Mouse (Mus musculus) layer of hippocampus, adult 11-12 months (tissue): ENCODE measurements around the gene Ager.

Source experiments
- DNase-seq: peaks from one replicate; pipeline ENCODE4 v3.0.0; 2022; ENCODE audit warnings: low spot score

Ager gene

GRCm38 (mm10) chr17:34632261-34632691 is 34.6 kb downstream of the Ager start:
- DNase-seq, result peak; percentile 89

GRCm38 (mm10) chr17:34635671-34636070 is 38.0 kb downstream of the Ager start:
- DNase-seq, result no peak

GRCm38 (mm10) chr17:34637459-34637858 is 39.8 kb downstream of the Ager start:
- DNase-seq, result no peak

- no peak for DNase-seq
These were observed 42.0 kb downstream of the Ager start for GRCm38 (mm10) chr17:34639461-34640255.

DNA sequence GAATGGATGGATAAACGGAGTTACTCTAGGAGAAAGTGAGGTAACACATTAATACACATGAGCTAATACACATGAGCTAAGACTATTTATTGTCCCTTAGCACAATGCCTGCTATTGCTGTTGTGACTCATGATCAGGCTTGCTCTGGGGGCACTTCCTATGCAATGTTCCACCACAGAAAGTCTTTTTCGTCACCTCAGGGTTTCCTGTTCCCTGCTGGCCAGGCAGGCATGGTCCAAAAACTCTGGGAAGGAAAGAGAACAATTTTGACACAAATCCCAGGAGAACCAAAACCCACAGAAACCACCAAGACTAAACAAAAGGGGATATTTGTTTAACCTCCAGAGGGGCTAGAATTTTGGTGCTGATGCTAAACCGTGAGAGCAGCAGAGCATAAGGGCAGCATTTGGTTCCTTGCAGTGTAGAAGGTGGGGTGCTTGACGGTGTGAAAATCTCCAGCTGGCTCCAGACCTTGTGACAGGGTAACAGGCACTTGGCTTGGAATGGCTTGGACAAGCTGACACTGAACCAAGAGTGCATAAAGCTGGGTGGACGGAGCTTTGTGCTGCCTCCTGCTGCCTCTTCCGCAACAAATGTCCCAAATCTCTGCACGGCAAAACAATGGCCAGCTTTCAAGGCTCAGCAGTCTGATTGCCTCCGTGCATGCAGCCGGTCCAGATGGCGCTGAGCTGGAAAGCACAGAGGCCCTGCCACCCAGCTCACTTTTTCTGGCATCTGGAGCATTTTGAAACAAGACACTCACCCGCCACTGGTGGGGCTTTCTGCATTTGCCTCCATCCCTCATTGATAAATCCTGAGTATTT is 43.3 kb downstream of the Ager start:
- DNase-seq, result peak; percentile 76

DNA sequence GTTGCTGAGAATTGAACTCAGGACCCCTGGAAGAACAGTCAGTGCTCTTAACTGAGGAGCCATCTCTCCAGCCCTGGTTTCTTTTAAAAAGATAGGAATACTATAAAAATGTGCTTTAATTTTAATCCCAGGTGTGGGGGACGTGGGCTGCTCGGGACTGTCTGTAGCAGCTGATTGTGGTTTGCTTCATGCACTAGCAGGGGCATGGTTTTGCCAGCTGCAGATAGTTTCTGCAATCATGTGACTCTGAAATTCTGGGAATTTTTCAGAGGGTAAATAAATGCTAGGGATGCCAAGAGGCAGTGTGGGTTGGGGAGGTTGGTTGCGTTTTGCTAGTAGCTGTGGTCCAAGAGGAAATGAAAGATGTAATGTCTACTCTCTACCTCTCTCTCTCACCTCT is 44.3 kb downstream of the Ager start:
- DNase-seq, result no peak

DNA sequence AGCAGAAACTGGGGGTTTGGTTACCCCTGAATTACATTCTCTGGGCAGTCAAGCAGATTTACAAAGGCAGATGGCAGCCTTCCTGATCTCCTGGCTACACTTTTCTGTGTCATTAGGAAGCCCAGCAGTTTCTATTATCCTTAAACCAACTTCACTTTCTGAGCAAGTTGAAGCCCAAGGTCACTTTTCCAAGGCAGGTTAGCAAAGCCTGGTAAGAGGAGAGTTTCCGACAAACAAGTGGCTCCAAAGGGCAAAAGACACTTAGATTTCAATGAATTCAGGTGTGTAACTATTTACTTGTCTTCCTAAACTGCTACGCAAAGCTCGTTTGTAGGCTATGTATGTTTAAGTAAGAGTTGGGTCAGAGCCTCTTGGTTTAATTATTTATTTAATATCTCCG is 45.7 kb downstream of the Ager start:
- no peak for DNase-seq

- DNase-seq, result no peak
These were observed 46.3 kb downstream of the Ager start for GRCm38 (mm10) chr17:34643944-34644343.

GRCm38 (mm10) chr17:34644608-34645007 is 46.9 kb downstream of the Ager start, which contains the start of gene Fkbpl:
Fkbpl (plus strand) TSS chr17:34644764.
- peak; percentile 98 for DNase-seq

GRCm38 (mm10) chr17:34645256-34645829 is 47.7 kb downstream of the Ager start:
- DNase-seq, result no peak

GRCm38 (mm10) chr17:34645831-34646511 is 48.3 kb downstream of the Ager start:
- DNase-seq, result no peak

GRCm38 (mm10) chr17:34646906-34647787 is 49.5 kb downstream of the Ager start, which contains the start of gene Atf6b:
Atf6b (plus strand) TSS chr17:34647146.
- DNase-seq, result peak; percentile 98

- no peak for DNase-seq
These were observed 50.7 kb downstream of the Ager start for GRCm38 (mm10) chr17:34648141-34648890.

- DNase-seq, result no peak
These were observed 51.6 kb downstream of the Ager start for GRCm38 (mm10) chr17:34649106-34649864.
